Mouse (Mus musculus) liver, postnatal 0 days (tissue): ENCODE measurements around the gene Catsperg1. TPM values are rescaled to one million over a fixed set of nuclear protein-coding genes. Genes with fewer than 3 reads are reported as not detected.
"Not testable (repeated sequence)": the region's sequence is repeated elsewhere in the genome, so short reads cannot be mapped to it uniquely, and the experiment has no call there.

Experiments used
- ATAC-seq: fragments of 200-750 bp; cut with Nextera tagmentation; 2 replicates; pipeline ENCODE4 v1.8.0; 2017; ENCODE audit warnings: mild to moderate bottlenecking, moderate library complexity
- DNase-seq: peaks from one replicate; pipeline ENCODE4 v3.0.0-alpha.2; 2016
- H3K27ac ChIP-seq: fragments of 300-500 bp; sonication (generic); 2 replicates; pipeline ENCODE4 v1.5.1; 2014; ENCODE audit warnings: antibody characterized with exemption, moderate library complexity, mild to moderate bottlenecking, low read depth
- H3K27me3 ChIP-seq: fragments of 300-500 bp; sonication (generic); 2 replicates; pipeline ENCODE4 v1.6.1; 2014; ENCODE audit warnings: low read length, control low read depth, mixed read lengths; ENCODE audit not compliant: insufficient read depth
- H3K36me3 ChIP-seq: fragments of 300-500 bp; sonication (generic); replicated peaks from 2 replicates; pipeline ENCODE4 v1.6.1; 2014; ENCODE audit warnings: mild to moderate bottlenecking, control low read depth, low read length, moderate library complexity, mixed read lengths; ENCODE audit not compliant: insufficient read depth
- H3K4me1 ChIP-seq: fragments of 300-500 bp; sonication (generic); 2 replicates; pipeline ENCODE4 v1.6.1; 2014; ENCODE audit warnings: antibody characterized with exemption, mild to moderate bottlenecking, control low read depth; ENCODE audit not compliant: insufficient read depth
- H3K4me2 ChIP-seq: fragments of 300-500 bp; sonication (generic); 2 replicates; pipeline ENCODE4 v1.6.1; 2014; ENCODE audit warnings: low read depth, mild to moderate bottlenecking, low read length, moderate library complexity, mixed read lengths
- H3K4me3 ChIP-seq: fragments of 300-500 bp; sonication (generic); 2 replicates; pipeline ENCODE4 v1.5.1; 2014; ENCODE audit warnings: low read depth, low read length
- H3K9ac ChIP-seq: fragments of 300-500 bp; sonication (generic); replicated peaks from 2 replicates; pipeline ENCODE4 v1.6.1; 2014; ENCODE audit warnings: mild to moderate bottlenecking, moderate library complexity
- H3K9me3 ChIP-seq: fragments of 300-500 bp; sonication (generic); 2 replicates; pipeline ENCODE4 v1.6.1; 2016; ENCODE audit warnings: mild to moderate bottlenecking, control low read depth, low read length, mixed read lengths
- CTCF ChIP-seq: sonication (generic); IDR thresholded peaks from 2 replicates; pipeline ENCODE4 v1.5.1; 2016; ENCODE audit warnings: antibody characterized with exemption, low read depth
- EP300 ChIP-seq: IDR thresholded peaks from 2 replicates; pipeline ENCODE4 v1.6.1; 2016; ENCODE audit warnings: antibody characterized with exemption, low read depth, mild to moderate bottlenecking
- WGBS: fragments of 180-500 bp; shearing (Covaris S2); extraction: QIAGEN DNeasy Blood & Tissue Kit; methylation state at CpG from one replicate; pipeline ENCODE4 v1.1.7; 2014; ENCODE audit not compliant: insufficient replicate concordance; 5-methylcytosine and 5-hydroxymethylcytosine counted together
- polyA plus RNA-seq: library from polyadenylated mRNA; unstranded; fragments of >200 nt; fragmentation: Nextera tagmentation; extraction: Ambion mirVana; gene quantifications from 2 replicates; pipeline ENCODE4 v1.2.1, GENCODE M21; 2015

The Catsperg1 gene
- polyA plus RNA-seq, 1 experiment from 2014 or later: 0.09 TPM

DNA sequence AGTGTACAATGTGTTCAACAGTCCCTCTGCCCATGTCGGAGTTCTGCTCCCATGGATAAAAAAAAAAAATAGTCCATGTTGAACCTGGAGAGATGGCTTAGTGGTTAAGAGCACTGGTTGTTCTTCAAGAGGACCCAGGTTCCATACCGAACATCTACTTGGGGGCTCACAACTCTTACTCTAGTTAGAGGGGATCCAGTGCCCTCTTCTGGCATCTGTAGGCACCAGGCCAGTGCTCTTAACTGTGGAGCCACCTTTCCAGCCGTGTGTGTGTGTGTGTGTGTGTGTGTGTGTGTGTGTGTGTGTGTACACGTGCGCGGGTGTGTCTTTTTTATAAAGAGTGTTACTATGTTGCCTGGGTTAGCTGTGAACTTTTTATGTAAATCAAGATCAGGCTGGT, 11.3 kb downstream of the Catsperg1 start:
- H3K9ac ChIP-seq: no peak overlapping the region
- H3K27ac ChIP-seq: no peak overlapping the region

DNA sequence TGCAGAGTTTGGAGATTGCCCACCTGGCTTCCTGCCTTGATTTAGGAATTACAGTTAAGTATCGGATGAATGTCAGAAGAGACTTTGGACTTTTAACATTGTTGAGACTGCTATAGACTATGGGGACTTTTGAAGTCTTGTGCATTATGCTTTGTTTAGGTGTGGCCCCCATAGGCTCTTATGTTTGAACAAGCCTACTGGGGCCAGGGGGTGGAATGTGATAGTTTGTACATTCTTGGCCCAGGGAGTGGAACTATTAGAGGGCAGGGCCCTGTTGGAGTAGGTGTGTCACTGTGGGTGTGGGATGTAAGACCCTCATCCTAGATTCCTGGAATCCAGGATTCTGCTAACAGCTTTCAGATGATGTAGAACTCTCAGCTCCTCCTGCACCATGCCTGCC, 19.6 kb downstream of the Catsperg1 start:
- not testable (repeated sequence) for H3K9me3 ChIP-seq, DNase-seq, H3K4me3 ChIP-seq, H3K4me1 ChIP-seq, ATAC-seq, H3K9ac ChIP-seq, H3K4me2 ChIP-seq, H3K36me3 ChIP-seq, H3K27me3 ChIP-seq, H3K27ac ChIP-seq
- WGBS: 77% methylated on average over 1 of the region's 1 CpGs

More for the DNA sequence above, 11.3 kb downstream of the Catsperg1 start:
- DNase-seq (no peak), ATAC-seq (no peak)
- no peaks in the 10 kb centered on the region for H3K27me3 ChIP-seq
- H3K4me2 ChIP-seq: no peak overlapping the region
- no peaks in the 10 kb centered on the region for H3K9me3 ChIP-seq
- 67% methylated on average over 6 of the region's 6 CpGs for WGBS
- H3K36me3 ChIP-seq: no peaks in the 10 kb centered on the region
- TF ChIP-seq CTCF: 0 out of 2 replicates have a peak, but pooled peaks have one; percentile 7
- TF ChIP-seq EP300: no peak
- H3K4me1 ChIP-seq: no peaks in the 10 kb centered on the region
- no peak overlapping the region for H3K4me3 ChIP-seq

DNA sequence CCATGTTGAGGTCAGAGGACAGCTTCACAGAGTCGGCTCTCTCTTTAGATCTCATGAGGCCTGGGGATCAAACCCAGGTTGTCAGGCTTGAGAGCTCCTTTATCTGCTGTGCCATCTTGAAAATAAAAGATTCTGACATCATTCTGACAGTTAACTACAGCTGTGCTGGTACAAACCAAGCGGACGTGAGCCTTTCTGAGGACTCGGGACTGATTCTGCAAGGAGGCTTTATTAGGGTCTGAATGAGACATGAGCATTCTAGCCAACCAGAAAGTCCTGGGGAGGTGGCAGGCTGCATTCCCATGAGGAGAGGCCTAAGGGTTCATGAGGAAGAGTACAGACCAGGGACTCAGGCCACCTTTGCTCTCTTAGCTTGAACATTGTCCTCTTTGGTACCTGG, 32.5 kb downstream of the Catsperg1 start:
- H3K4me1 ChIP-seq: peaks cover 16% of the 10 kb centered on the region
- not testable (repeated sequence) for H3K9me3 ChIP-seq, ATAC-seq, H3K36me3 ChIP-seq, DNase-seq, H3K27me3 ChIP-seq, H3K9ac ChIP-seq, H3K4me3 ChIP-seq, H3K27ac ChIP-seq, H3K4me2 ChIP-seq
- WGBS: 62% methylated on average over 4 of the region's 4 CpGs

DNA sequence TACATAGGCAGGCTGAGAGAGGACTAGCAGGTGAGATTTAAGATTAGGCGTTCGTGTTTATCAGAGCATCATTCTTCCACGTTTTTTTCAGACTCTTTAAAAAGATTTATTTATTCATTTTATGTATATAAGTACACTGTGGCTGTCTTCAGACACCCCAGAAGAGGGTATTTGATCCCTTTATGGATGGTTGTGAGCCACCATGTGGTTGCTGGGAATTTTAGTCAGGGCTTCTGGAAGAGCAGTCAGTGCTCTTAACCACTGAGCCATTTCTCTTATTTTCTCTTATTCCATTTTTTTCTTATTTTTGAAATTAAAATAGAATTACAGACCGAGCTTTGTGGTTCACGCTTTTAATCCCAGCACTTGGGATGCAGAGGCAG, 33.0 kb downstream of the Catsperg1 start:
- H3K9ac ChIP-seq: no peak overlapping the region
- 38% methylated on average over 5 of the region's 5 CpGs for WGBS
- peak overlapping the region; percentile 88 for H3K4me3 ChIP-seq

DNA sequence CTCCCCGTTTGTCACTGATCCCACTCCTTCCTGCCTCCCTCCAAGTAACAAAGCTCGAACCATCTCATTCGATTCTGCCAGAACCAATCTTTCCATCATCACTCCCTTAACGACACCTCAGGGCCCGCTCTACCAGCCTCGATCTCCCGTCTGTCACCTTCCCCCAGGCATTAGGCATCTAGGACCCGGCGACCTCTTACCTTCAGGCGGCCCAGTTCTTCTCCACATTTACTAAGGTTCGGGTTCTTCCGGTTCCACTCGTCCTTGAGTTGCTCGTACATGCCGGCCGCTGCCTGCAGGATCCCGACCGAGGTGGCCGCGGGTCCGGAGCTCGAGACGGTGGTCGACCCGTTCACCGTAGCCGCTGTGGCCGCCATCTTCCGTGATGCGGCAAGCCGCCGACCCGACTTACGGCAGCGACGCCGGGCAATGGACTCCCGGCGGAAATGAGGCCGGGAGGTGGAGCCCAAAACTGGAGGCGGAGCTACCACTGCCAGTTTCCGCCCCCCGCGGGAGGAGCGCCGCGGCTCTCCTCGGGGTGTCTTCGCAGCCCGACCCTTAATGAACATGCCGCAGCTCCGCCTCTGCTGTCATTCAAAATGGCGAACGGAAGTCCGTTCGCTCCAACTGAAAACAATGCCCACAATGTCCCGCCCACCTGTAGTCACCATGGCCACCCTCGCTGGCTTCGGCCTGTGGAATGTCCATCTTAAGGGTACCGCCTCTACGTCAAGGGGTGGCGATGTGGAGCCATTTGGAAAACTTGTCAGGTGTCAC, 33.6 kb downstream of the Catsperg1 start, which contains the start of gene Psmd8:
Gene Psmd8 (minus strand): TSS at position 625 of the 777 bp plus-strand sequence.
- H3K4me2 ChIP-seq: peak within 1 kb of the TSS; percentile 95
- peak; percentile 98 for DNase-seq
- peak; percentile 64 for TF ChIP-seq CTCF
- TF ChIP-seq EP300: peak; percentile 69
- ATAC-seq: peak; percentile 95
- H3K9ac ChIP-seq: peak within 1 kb of the TSS; percentile 86
- peak within 1 kb of the TSS; percentile 88 for H3K4me3 ChIP-seq
- H3K27ac ChIP-seq: peak within 1 kb of the TSS; percentile 82
- H3K9me3 ChIP-seq: no peaks in the 10 kb centered on the region
- peaks cover 16% of the 10 kb centered on the region for H3K4me1 ChIP-seq
- WGBS: 1% methylated on average over 62 of the region's 62 CpGs
- H3K27me3 ChIP-seq: no peaks in the 10 kb centered on the region
- peaks cover 20% of the 10 kb centered on the region for H3K36me3 ChIP-seq

More for the DNA sequence above, 33.0 kb downstream of the Catsperg1 start:
- Histone ChIP-seq H3K36me3 (peaks cover 14% of the 10 kb centered on the region), H3K9me3 (no peaks in the 10 kb centered on the region), H3K27ac (peak overlapping the region; percentile 32; the same call in 1 of the 2 replicates), H3K4me2 (peak overlapping the region; percentile 95), H3K27me3 (no peaks in the 10 kb centered on the region), H3K4me1 (peaks cover 16% of the 10 kb centered on the region)
- ATAC-seq (no peak), DNase-seq (no peak)
- no peak for TF ChIP-seq CTCF
- no peak for TF ChIP-seq EP300

DNA sequence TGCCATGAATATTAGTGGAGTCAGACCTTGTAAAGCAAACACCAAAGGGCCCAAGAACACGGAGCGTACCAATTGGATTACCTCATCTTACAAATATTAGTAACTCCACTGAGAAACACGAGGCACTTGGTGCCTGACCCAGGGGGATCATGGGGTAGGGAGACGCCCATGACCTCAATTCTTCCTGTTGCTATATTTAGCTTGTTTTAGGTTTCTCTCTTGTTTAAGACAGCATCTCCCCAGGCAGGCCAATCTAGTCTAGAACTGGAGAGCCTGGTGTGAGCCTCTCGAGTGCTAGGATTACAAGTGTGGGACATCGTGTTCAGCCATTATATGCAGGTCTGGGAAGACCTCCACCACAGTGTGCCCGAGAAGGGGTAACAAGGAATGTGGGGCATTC, 34.5 kb downstream of the Catsperg1 start:
- Histone ChIP-seq H3K9me3 (no peaks in the 10 kb centered on the region), H3K4me3 (peak overlapping the region; percentile 88), H3K36me3 (peaks cover 29% of the 10 kb centered on the region), H3K4me1 (peaks cover 16% of the 10 kb centered on the region), H3K27ac (peak overlapping the region; percentile 82), H3K4me2 (peak overlapping the region; percentile 95), H3K9ac (peak overlapping the region; percentile 86), H3K27me3 (no peaks in the 10 kb centered on the region)
- 13% methylated on average over 7 of the region's 7 CpGs for WGBS
- TF ChIP-seq EP300 (no peak), CTCF (no peak)
- peak; percentile 32; the same call in 1 of the 2 replicates for ATAC-seq
- DNase-seq: peak; percentile 37
